Mouse (Mus musculus): Measurements from ENCODE around the gene Cyb561.

Cyb561 gene

DNA sequence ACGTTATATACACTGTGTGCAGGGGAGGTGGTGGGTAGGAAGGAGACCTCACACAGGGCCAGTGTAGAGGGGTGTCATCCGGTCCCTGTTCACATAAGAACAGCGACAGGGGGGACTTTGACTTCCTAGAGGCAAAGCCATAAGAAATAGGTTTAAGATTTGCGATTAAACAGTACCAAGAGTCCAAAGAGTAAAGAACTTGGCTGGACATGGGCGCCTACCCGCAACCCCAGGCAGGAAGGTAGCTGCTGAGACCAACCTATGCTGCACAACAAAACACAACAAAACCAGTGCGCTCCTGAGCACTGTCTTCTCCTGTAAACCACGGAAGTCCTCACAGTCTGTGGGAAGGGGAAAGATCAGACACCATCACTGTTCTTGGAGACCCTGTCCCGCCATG is 1.0 kb downstream of the Cyb561 start:
- no peak for DNase-seq (ENCODE audit: low spot score in 2 of 2)

- no peak for DNase-seq (ENCODE audit: low spot score in 2 of 2)
Observed at GRCm38 (mm10) chr11:105951601-105952044, 1.5 kb downstream of the Cyb561 start.

DNA sequence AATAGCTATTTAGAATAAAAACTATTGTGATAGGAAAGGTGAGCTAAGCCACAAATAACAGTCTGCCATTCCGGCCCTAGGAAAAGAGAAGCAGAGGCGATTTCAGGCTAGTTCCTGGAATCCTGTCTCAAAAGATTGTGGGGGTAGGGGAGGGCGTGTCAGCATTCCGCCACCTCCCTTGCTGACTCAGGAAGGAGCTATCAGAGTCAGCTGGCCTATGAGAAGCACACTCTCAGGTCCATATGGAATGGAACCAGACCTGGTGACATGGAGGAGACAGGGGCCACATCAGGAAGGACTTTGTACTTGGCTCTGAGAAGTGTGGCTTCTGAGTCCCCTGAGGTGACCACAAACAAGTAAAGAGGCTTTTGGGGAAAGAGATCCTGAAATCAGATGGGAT is 2.6 kb downstream of the Cyb561 start:
- no peak for DNase-seq (ENCODE audit: low spot score in 2 of 2)

- DNase-seq (ENCODE audit: low spot score in 2 of 2): no peak
Observed at GRCm38 (mm10) chr11:105948255-105948654, 4.9 kb downstream of the Cyb561 start.

DNA sequence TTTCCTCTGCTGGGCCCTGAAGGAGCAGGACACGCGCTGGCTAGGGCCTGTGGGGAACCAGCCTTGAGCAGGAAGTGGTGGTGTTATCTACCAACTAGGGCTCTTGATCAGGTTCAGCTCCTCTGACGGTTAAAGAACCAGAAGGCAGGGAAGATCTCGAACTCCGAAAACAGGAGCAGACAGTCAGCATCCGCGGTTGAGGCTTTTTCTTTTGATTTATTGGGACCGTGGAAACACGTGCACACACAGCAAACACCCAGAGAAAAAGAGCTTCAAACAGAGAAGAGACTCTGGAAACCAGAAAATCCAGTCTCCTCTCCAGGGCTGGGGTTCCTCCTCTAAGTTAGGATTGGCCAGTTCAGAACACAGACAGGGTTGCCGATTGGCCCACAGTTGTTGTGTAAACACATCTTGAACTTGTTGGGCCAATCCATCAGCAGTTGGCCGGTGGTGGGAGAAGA is 6.4 kb downstream of the Cyb561 start:
- DNase-seq (ENCODE audit: low spot score in 2 of 2): peak in 1 of 2 experiments; percentile 41

DNA sequence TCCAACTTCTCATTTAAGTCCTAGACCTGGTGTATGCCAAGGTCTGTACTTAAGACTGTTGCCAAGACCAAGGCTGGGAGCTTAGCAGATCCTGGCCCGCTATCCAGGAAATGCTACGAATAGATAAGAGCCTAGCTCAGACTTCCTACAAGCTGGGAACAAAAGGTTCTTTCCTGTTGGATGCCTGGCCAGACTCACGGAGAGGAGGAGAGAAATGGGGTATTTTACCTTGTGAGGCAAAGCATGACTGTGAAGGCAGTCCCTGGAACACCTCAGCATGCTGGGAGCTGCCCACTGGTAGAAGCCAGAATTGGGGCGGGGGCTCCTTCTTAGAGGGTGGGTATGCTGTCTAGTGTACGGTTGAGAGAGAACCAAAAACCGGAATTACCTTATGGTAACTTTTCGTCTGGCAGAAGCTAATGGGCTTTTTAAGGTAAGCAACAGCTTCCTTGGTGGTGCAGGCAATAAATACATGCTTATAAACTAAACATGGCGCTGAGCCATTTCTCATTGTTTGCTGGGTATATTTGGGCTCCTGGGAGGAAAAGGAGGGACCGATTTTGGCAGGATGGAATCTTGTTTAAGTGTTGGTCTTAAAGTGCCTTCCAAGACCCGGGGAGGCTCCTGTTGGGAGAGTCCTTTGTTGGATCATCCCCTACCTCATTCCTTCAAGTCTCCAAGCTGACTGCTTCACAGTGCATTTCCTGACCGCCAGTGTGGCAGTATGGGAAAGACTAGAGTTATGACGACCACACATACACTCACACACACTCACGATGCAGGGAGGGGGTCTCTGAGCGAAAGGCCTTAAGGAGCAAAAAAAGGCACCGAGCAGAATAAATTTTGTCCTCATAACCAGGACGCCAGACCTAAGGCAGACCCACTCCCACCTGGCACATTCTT is 8.1 kb downstream of the Cyb561 start:
- DNase-seq (ENCODE audit: low spot score in 2 of 2): no peak

DNA sequence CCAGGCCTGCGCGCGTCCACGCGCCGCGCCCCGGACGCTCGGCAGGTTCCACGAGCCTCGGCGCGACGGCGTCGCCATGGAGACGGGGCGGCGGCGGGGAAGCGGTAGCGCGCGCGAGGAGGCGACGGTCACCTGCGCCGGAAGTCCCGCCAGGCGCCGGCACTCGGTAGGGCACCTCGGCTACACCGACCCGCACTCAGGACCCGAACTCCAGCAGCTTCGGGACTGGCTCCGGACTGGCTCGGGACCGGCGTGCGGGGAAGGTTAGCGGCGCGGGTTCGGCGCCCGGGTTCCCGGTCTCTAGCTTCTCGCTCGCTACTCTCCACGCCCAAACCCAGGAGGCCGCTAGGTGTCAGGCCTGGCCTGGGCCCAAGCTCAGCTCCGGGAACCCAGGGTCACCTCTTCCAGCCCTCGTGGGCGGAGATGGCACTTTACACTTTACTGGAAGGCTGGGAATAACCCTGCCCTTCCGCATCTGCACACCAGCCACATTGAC is 9.0 kb downstream of the Cyb561 start:
- DNase-seq (ENCODE audit: low spot score in 2 of 2): peak; percentile 49 to 73

GRCm38 (mm10) chr11:105943133-105944102 is 9.7 kb downstream of the Cyb561 start:
- DNase-seq (ENCODE audit: low spot score in 2 of 2): peak in 1 of 2 experiments; percentile 45

- no peak for DNase-seq (ENCODE audit: low spot score in 2 of 2)
Observed at GRCm38 (mm10) chr11:105941973-105942372, 11.2 kb downstream of the Cyb561 start.

DNA sequence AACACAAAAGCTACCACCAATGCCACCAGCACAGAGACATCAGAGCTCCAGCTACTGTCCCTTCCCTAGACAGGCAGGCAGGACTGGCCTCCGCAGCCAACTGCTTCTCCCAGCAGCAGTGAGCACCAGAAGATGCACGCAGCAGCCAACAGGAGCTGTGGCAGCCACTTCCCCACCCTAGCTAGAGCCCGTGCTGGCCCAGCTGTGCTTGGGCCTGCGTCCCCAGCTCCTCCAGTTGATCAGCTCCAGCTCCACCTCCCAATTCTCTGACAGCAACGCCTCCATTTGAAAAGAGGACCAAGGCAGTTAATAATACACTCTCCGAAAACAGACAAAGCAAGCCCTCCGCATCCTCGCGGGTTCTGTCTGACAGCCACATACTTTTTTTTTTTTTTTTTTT is 14.4 kb downstream of the Cyb561 start:
- DNase-seq (ENCODE audit: low spot score in 2 of 2): no peak

GRCm38 (mm10) chr11:105936974-105937373 is 16.2 kb downstream of the Cyb561 start:
- DNase-seq (ENCODE audit: low spot score in 2 of 2): no peak

GRCm38 (mm10) chr11:105936200-105936599 is 16.9 kb downstream of the Cyb561 start:
- peak in 1 of 2 experiments; percentile 35 for DNase-seq (ENCODE audit: low spot score in 2 of 2)

GRCm38 (mm10) chr11:105935496-105935895 is 17.6 kb downstream of the Cyb561 start:
- DNase-seq (ENCODE audit: low spot score in 2 of 2): no peak

GRCm38 (mm10) chr11:105934816-105935215 is 18.3 kb downstream of the Cyb561 start:
- no peak for DNase-seq (ENCODE audit: low spot score in 2 of 2)

GRCm38 (mm10) chr11:105934303-105934711 is 18.8 kb downstream of the Cyb561 start:
- DNase-seq (ENCODE audit: low spot score in 2 of 2): peak; percentile 20 to 35

- no peak for DNase-seq (ENCODE audit: low spot score in 2 of 2)
Observed at GRCm38 (mm10) chr11:105933746-105934145, 19.4 kb downstream of the Cyb561 start.

- DNase-seq (ENCODE audit: low spot score in 2 of 2): no peak
Observed at GRCm38 (mm10) chr11:105931380-105931779, 21.8 kb downstream of the Cyb561 start.

DNA sequence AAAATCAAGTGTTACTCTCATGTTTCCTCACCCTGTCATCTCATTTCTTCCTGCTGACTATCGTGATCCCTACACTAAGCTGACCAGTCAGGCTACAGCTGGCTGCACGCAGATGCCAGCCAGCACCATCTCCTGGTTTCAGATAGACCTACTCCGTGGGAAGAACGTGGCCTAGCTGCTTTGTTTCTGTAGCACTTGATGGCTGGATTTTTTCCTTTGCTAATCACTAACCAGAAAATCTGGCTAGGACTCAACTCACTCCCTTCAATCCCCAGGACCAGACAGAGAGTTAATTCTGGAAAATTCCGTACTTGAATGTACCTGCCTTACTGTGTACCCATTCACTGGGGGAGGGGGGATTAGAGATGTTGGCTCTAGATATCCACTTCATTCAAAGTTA is 25.0 kb downstream of the Cyb561 start:
- no peak for DNase-seq (ENCODE audit: low spot score in 2 of 2)

DNA sequence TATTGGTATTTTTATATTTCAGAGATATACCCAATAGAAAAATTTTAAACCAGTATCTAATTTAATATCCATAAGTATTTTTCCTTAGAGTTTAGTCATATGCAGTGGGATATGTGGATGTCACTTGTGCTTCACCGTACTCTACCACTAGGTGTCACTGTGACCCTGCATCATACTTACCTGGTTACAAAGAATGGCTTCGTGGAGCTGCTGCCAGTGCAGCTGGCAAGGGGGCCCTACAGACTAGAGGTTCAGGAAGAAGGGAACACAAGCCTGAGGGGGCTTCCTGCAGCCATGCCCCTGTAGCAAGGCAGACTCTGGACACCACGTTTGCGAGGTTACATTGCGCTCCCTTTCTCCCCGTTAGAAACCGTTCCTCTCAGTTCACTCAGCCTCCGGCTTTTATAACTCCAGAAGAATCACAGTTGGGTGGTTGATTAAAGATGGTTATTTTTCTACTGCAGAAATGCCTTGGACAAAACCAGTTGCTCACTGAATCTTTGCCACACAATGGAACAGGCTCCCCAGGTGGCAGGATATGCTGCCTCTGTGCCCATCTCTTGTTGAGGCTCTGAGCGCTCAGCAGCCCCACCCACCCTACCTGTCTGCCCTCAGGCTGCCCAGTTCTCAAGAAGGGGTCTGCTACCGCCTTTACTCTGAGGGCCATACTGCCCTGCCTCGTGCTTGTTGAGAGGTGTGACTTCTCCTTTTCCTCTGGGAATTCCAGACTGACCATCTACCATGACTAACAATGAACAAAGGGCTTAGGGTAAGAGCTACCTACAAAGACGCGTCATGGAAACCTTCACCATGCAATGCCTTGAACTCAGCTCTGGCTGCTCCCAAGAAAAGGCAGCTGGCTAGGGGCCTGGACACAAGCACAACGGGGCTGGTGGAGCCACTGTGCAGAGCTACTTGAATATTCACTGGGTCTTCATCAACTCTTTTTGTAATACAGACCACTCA is 25.8 kb downstream of the Cyb561 start:
- DNase-seq (ENCODE audit: low spot score in 2 of 2): peak; percentile 46 to 47

- no peak for DNase-seq (ENCODE audit: low spot score in 2 of 2)
Observed at GRCm38 (mm10) chr11:105922769-105923663, 30.1 kb downstream of the Cyb561 start.

Measured in urinary bladder, adult 18-20 months (tissue).